Mouse (Mus musculus) heart, postnatal 0 days (tissue): ENCODE data around the gene Gata2. TPM values are rescaled to one million over a fixed set of nuclear protein-coding genes. Genes with fewer than 3 reads are reported as not detected.
"Not testable (repeated sequence)": the region's sequence is repeated elsewhere in the genome, so short reads cannot be mapped to it uniquely, and the experiment has no call there.

Experiments
- ATAC-seq: fragments of 200-750 bp; cut with Nextera tagmentation; 2 replicates; pipeline ENCODE4 v1.8.0; 2017; ENCODE audit warnings: low read depth, moderate number of reproducible peaks, moderate library complexity; ENCODE audit not compliant: insufficient read depth
- DNase-seq: peaks from one replicate; pipeline ENCODE4 v3.0.0-alpha.2; 2016; ENCODE audit warnings: low spot score
- H3K27ac ChIP-seq: fragments of 300-500 bp; sonication (generic); 2 replicates; pipeline ENCODE4 v1.5.1; 2014; ENCODE audit warnings: low read depth, mild to moderate bottlenecking
- H3K27me3 ChIP-seq: fragments of 300-500 bp; sonication (generic); 2 replicates; pipeline ENCODE4 v1.6.1; 2014; ENCODE audit warnings: low read length, mixed read lengths; ENCODE audit not compliant: control insufficient read depth, insufficient read depth
- H3K36me3 ChIP-seq: fragments of 300-500 bp; sonication (generic); replicated peaks from 2 replicates; pipeline ENCODE4 v1.6.1; 2014; ENCODE audit warnings: low read length, mixed read lengths; ENCODE audit not compliant: control insufficient read depth, insufficient read depth
- H3K4me1 ChIP-seq: fragments of 300-500 bp; sonication (generic); 2 replicates; pipeline ENCODE4 v1.6.1; 2014; ENCODE audit warnings: antibody characterized with exemption; ENCODE audit not compliant: control insufficient read depth, insufficient read depth
- H3K4me2 ChIP-seq: fragments of 300-500 bp; sonication (generic); 2 replicates; pipeline ENCODE4 v1.6.1; 2014; ENCODE audit warnings: low read depth, mild to moderate bottlenecking, low read length, moderate library complexity
- H3K4me3 ChIP-seq: fragments of 300-500 bp; sonication (generic); 2 replicates; pipeline ENCODE4 v1.5.1; 2014; ENCODE audit warnings: low read depth, low read length
- H3K9ac ChIP-seq: fragments of 300-500 bp; sonication (generic); replicated peaks from 2 replicates; pipeline ENCODE4 v1.6.1; 2014; ENCODE audit warnings: low read depth, low read length, mixed read lengths
- H3K9me3 ChIP-seq: fragments of 300-500 bp; sonication (generic); replicated peaks from 2 replicates; pipeline ENCODE4 v1.6.1; 2016; ENCODE audit warnings: low read length; ENCODE audit not compliant: control insufficient read depth
- CTCF ChIP-seq: IDR thresholded peaks from 2 replicates; pipeline ENCODE4 v1.5.1; 2016; ENCODE audit warnings: antibody characterized with exemption, control low read depth, low read depth
- EP300 ChIP-seq: IDR thresholded peaks from 2 replicates; pipeline ENCODE4 v1.6.1; 2016; ENCODE audit warnings: antibody characterized with exemption, low read depth
- WGBS: fragments of 180-500 bp; shearing (Covaris S2); extraction: QIAGEN DNeasy Blood & Tissue Kit; methylation state at CpG from one replicate; pipeline ENCODE4 v1.1.7; 2014; 5-methylcytosine and 5-hydroxymethylcytosine counted together
- polyA plus RNA-seq: library from polyadenylated mRNA; unstranded; fragments of >200 nt; fragmentation: Nextera tagmentation; extraction: Ambion mirVana; gene quantifications from 2 replicates; pipeline ENCODE4 v1.2.1, GENCODE M21; 2015
- total RNA-seq: library from RNA; depleted of rRNA; stranded (reverse); fragments of >200 nt; gene quantifications from 2 replicates; pipeline ENCODE4 v1.2.3, GENCODE M21; 2014; ENCODE audit warnings: low replicate concordance

The Gata2 gene
- total and polyA plus RNA-seq, 2 experiments from 2014 or later: 16.0 to 17.7 TPM

DNA sequence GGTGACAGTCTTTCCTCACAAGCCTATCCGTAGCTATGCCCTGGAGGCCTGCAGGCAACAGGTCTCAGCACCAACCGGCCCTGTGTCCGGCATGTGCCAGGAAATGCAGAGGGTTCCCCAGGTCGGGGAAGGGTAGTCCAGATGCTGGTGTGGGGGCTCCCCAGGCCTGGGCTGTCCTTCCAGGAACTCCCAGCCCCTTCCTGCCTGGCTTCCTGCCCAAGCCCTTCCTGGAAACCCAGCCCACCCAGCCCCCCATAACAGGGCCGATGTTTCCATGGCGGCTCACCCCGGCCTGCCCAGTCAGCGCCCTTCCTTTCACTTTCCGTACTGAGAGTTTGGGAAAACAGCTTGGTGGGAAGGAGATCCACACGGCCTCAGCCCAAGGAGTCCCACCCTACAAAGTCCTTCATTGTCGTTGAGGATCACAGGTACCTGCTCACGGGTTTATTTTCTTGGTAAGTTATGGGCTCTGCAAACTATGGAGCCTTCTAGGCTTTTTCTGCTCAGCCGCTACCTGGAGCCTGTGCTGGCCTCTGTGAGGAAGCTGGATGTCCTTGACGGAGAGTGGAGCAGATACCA, 41.5 kb upstream of the Gata2 start:
- DNase-seq: peak; percentile 33
- peaks cover 2% of the 10 kb centered on the region; the same call in 1 of the 2 replicates for H3K4me1 ChIP-seq
- H3K27ac ChIP-seq: peak overlapping the region; percentile 69
- H3K9me3 ChIP-seq: no peaks in the 10 kb centered on the region
- H3K27me3 ChIP-seq: no peaks in the 10 kb centered on the region
- WGBS: 62% methylated on average over 14 of the region's 14 CpGs
- TF ChIP-seq CTCF (no peak), EP300 (peak; percentile 90)
- no peaks in the 10 kb centered on the region for H3K36me3 ChIP-seq
- peak; percentile 68 for ATAC-seq
- no peak overlapping the region for H3K4me3 ChIP-seq
- peak overlapping the region; percentile 39 for H3K4me2 ChIP-seq
- no peak overlapping the region for H3K9ac ChIP-seq

DNA sequence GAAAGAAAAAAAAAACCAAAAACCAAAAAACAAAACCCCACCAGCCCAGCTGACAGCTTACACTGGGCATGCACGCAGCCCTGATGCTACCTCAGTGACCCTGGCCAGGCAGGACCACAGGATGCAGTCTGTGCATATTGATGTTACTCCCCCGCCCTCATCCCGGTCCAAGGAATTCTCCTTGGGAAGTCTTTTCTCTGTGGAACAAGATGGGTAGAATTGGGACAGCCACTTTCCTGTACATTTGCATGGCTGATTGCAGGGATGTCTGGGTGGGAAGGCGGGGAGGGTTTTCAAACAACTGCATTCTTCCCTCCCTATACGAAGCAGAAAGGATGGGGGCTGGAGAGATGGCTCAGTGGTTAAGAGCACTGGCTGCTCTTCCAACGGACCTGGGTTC, 40.7 kb upstream of the Gata2 start:
- ATAC-seq: no peak
- no peak for TF ChIP-seq EP300
- TF ChIP-seq CTCF: no peak
- no peaks in the 10 kb centered on the region for H3K4me1 ChIP-seq
- H3K36me3 ChIP-seq: no peaks in the 10 kb centered on the region
- H3K4me2 ChIP-seq: no peak overlapping the region
- H3K27me3 ChIP-seq: no peaks in the 10 kb centered on the region
- peak overlapping the region; percentile 69 for H3K27ac ChIP-seq
- no peak overlapping the region for H3K4me3 ChIP-seq
- 59% methylated on average over 6 of the region's 6 CpGs for WGBS
- no peak for DNase-seq
- no peaks in the 10 kb centered on the region for H3K9me3 ChIP-seq
- H3K9ac ChIP-seq: no peak overlapping the region

DNA sequence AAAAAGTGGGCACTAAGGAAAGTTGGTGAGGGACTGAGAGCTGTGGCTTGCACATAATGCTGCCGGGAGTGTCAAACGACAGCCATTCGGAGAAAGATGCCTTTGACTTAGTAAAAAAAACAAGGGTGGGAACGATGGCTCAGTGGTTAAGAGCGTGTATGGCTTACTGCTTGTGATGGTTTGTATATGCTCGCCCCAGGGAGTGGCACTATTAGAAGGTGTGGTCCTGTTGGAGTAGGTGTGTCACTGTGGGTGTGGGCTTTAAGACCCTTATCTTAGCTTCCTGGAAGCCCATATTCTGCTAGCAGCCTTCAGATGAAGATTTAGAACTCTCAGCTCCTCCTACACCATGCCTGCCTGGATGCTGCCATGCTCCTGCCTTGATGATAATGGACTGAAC, 38.1 kb upstream of the Gata2 start:
- H3K4me3 ChIP-seq, H3K9ac ChIP-seq, H3K4me1 ChIP-seq, H3K27me3 ChIP-seq, H3K36me3 ChIP-seq, ATAC-seq, H3K27ac ChIP-seq, H3K9me3 ChIP-seq, H3K4me2 ChIP-seq, DNase-seq: not testable (repeated sequence)
- WGBS: 87% methylated on average over 6 of the region's 6 CpGs

DNA sequence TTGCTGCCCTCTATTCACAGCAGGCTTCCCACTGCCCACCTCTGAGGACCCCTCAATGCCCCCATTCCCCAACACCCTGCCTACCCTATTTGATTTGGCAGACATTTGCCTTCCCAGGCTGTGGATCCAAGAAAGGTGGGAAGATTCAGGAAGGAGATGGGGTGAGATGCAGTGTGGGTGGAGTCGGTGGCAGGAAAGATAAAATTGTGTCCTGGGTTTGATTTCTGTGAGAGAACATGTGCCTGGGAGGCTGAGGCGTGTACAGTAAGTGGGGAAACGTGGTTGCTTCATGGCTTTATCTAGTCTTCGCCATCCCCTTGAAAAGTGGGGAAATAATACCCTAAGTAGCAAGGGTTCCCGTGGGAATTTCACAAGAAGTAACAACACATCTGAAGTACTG, 34.9 kb upstream of the Gata2 start:
- WGBS: 66% methylated on average over 5 of the region's 5 CpGs
- Histone ChIP-seq H3K9me3 (no peaks in the 10 kb centered on the region), H3K4me1 (no peaks in the 10 kb centered on the region), H3K36me3 (no peaks in the 10 kb centered on the region), H3K4me3 (no peak overlapping the region), H3K9ac (no peak overlapping the region), H3K27ac (no peak overlapping the region), H3K4me2 (no peak overlapping the region), H3K27me3 (no peaks in the 10 kb centered on the region)
- no peak for ATAC-seq
- TF ChIP-seq CTCF (no peak), EP300 (no peak)
- DNase-seq: no peak

DNA sequence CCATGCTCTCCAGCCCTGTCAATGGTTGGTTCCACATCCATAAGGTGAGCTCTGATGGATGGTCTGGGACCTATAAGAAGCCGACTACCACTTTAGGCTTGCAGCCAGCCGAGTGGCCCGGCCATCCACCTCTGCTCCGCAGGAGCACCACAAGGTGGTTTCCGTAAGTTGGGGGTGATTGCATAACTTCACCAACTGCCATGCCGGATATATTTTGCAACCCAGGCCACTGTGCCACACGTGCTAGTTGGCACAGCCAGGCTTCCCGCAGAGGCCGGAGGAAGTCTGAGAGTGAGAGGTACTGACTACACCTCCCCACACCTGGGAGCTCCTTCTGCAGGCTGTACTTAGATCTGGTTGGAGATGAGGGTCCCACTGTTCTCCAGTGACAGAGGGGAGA, 27.6 kb upstream of the Gata2 start:
- Histone ChIP-seq H3K9ac (no peak overlapping the region), H3K4me2 (no peak overlapping the region), H3K27me3 (peaks cover 3% of the 10 kb centered on the region; the same call in 1 of the 2 replicates), H3K36me3 (no peaks in the 10 kb centered on the region), H3K4me1 (no peaks in the 10 kb centered on the region), H3K9me3 (no peaks in the 10 kb centered on the region), H3K27ac (no peak overlapping the region), H3K4me3 (no peak overlapping the region)
- no peak for TF ChIP-seq CTCF
- DNase-seq: no peak
- ATAC-seq: no peak
- WGBS: 89% methylated on average over 9 of the region's 9 CpGs

DNA sequence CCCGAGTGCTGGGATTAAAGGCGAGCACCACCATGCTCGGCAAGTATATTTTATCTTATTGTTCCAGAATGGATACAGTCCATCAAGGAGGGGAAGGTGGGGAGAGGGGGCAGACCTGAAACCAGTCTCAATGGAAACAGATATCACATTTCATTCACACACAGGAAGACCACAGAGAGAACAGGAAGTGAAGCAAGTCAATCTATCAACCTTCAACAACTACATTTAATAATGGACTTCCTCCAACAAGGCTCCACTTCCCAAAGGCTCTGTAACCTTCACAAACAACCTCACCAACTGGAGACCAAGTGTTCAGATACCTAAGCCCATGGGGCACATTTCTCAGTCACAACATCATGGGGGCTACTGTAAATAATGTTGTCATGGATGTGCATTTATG, 19.5 kb upstream of the Gata2 start:
- H3K4me2 ChIP-seq: no peak overlapping the region
- no peak overlapping the region for H3K9ac ChIP-seq
- DNase-seq (no peak), ATAC-seq (no peak)
- no peak overlapping the region for H3K4me3 ChIP-seq
- H3K9me3 ChIP-seq: peaks cover 15% of the 10 kb centered on the region
- no peak for TF ChIP-seq CTCF
- no peak for TF ChIP-seq EP300
- no peaks in the 10 kb centered on the region for H3K4me1 ChIP-seq
- no peaks in the 10 kb centered on the region for H3K36me3 ChIP-seq
- H3K27me3 ChIP-seq: no peaks in the 10 kb centered on the region
- no peak overlapping the region for H3K27ac ChIP-seq
- 79% methylated on average over 3 of the region's 3 CpGs for WGBS
